Mouse (Mus musculus) adrenal gland, postnatal 4 days (tissue): ENCODE data around the gene H2-Q2. TPM values are rescaled to one million over a fixed set of nuclear protein-coding genes. Genes with fewer than 3 reads are reported as not detected.
"Not testable (repeated sequence)": the region's sequence is repeated elsewhere in the genome, so short reads cannot be mapped to it uniquely, and the experiment has no call there.

Experiments used
- DNase-seq, 2 experiments: peaks; one replicate each; pipeline ENCODE4 v3.0.0; 2021 to 2022; ENCODE audit warnings: low spot score in 2 of 2, mixed read lengths in 2 of 2
- long read RNA-seq, 2 experiments: library from polyadenylated mRNA; stranded (forward); transcript quantifications; one replicate each; pipeline ENCODE4 v2.0.0; 2021
- total RNA-seq, 2 experiments: library from RNA; stranded (reverse); gene quantifications; 2 replicates each; pipeline ENCODE4 v1.2.3; 2021

The H2-Q2 gene
- 1 to 10 TPM; 1.0 to 1.3 TPM for total RNA-seq
- long read RNA-seq, experiment 1, result 0 reads
- long read RNA-seq, experiment 2, result 0 reads

DNA sequence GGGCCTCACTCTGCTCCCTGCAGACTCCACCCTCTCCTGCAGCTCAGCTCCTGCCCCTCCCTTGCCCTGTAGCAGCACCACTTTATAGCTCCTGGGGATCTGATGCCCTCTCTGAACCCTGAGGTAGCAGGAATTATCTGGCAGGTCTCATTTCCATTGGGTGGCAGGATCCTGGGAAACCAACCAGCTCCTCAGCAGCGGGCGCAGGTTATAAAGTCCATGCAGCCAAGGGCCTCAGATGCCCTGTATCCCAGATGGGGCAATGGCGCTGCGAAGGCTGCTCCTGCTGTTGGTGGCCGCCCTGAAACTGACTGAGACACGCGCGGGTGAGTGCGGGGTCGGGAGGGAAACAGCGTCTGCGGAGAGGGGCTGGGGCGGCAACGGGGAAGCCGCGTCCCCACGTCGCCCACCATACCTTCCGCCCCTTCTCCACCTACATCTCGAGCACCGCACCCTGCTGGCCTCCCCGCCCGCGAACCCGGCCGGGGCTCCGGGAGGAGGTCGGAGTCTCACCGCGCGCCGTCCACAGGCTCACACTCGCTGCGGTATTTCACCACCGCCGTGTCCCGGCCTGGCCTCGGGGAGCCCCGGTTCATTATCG, at the start of gene H2-Q2:
H2-Q2 (plus strand) TSS at position 172 of the 601 bp plus-strand sequence.
- DNase-seq, result no peak

- DNase-seq, result peak in 1 of 2 experiments; percentile 38
Measured at GRCm38 (mm10) chr17:35295796-35296195, 46.2 kb upstream of the H2-Q2 start.

GRCm38 (mm10) chr17:35300261-35300945, 41.6 kb upstream of the H2-Q2 start:
- not testable (repeated sequence) for DNase-seq

DNA sequence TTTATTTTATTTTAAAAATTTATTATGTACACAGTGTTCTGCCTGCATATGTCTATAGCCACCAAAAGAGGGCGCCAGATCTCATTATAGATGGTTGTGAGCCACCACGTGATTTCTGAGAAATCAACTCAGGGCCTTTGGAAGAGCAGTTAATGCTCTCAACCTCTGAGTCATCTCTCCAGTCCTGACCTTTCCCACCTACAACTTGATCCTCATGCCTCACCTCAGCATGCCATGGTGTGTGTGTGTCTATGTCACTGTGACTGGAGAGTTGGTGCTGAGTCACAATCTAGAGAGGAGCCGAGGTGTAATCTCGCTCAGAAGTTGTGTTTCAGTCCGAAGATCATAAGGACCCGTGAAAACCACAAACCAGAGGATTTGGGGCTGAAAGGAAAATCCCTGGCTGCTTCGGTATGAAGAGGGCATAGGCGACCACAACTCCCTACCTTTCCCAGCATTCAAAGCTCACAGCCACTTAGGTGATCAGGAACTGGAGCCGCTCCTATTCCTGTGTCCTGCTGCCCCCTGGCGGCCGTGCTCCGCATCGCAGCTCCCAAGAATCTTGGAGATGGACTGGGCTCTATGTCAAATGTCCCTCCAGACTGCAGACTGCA, 40.3 kb upstream of the H2-Q2 start:
- peak; percentile 87 to 90 for DNase-seq

DNA sequence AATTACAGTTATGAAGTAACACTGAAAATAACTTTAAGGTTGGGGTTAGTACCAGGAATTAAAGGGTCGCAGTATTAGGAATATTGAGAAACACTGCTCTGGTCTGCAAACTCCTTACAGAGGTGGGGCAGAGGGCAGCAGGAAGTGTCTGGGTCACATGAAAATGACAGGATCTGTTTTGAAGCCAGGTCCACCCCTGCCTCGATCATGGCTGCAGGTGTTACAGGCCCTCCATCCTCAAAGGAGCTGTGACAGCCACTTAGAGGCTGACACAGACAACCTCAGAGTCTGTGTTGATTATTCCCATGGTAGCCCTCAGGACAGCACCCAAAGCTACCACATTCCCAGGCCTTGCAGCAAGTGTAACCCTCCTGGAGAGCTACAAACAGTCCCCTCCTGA, 38.8 kb upstream of the H2-Q2 start:
- no peak for DNase-seq

DNA sequence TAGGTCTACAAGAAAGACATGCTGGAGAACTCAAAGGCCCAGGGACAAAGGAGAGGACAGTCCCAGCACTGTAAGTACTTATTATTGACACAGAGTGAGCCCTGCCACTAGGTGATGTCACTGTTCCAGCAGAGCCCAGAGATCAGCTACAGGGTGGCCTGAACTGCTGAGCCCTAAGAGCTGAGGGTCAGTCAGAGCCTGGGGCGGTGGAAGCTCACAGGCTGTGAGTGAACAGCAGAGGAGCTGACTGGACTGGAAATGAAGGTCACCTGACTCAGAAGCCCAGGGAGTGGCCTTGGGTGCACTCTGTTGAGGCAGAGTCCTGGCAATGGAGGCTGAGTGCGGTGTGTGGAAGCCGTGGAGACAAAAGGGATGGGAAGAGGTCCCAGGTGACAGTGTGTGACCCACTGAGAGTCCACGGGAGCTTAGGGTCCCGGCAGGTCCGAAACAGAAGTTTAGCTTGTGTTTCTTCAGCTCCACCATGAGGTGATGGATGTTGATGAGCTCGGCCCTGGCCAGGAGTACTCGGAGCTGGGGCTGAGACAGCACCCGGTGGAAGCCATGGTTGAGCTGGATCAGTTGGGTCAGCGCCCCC, 38.2 kb upstream of the H2-Q2 start:
- peak in 1 of 2 experiments; percentile 23 for DNase-seq

- no peak for DNase-seq
Measured at GRCm38 (mm10) chr17:35304478-35304877, 37.6 kb upstream of the H2-Q2 start.

DNA sequence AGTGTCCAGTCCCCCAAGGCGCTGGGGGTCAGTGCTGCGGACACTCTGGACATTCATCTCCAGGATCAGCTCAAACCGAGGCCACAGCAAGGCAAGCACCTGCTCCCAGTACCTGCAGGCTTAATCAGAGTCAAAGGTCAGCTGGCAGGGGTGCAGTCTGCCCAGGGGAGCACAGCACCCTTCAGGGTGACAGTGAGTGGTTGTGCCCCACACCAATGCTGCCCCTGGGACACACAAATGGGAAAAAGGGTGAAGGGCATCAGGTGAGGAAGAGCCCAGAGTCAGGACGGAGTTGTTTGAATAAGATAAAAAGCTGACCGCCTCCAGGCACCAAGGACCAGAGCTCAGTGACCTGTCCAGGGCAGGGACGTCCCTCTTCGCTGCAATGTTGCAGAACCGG, 37.1 kb upstream of the H2-Q2 start:
- not testable (repeated sequence) for DNase-seq

DNA sequence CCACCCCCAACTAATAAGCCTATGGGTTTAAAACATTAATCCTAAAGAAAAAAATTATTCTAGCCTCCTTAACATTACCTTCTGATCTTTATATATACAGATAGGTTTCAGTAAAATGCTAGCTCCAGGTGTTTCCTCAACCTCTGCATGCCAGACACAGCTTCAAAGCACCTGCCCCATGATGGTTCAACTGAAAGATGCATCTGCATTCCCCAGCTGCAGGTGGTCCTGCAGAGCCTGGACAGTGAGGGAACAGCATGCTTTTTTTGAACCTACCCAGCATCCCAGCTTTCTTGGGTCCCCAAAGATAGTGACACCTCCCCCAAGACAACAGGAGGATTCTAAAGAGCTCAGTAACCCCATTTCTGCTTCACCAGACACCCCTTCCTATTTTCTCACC, 23.4 kb upstream of the H2-Q2 start:
- DNase-seq, result no peak

GRCm38 (mm10) chr17:35320327-35321081, 21.5 kb upstream of the H2-Q2 start, which contains the start of gene H2-Q1:
Gene H2-Q1 (plus strand): TSS chr17:35320405.
- DNase-seq, result no peak

DNA sequence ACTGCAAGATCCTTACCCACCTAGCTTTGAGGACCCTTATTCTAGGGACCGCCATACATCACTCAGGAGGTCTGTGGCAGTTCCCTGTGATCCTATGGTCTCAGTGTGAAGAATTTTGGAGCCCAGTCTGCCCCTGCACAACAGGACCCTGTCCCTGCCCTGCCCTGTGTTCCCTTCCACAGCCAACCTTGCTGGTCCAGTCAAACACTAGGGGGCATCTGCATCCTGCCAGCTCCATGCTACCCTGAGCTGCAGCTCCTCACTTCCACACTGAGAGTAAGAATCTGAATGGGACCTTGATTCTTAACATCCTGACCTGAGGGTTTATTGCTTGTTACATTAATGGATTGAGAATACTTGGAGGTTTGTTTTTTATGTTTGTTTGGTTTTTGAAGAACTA, 16.9 kb upstream of the H2-Q2 start:
- DNase-seq, result not testable (repeated sequence)

DNA sequence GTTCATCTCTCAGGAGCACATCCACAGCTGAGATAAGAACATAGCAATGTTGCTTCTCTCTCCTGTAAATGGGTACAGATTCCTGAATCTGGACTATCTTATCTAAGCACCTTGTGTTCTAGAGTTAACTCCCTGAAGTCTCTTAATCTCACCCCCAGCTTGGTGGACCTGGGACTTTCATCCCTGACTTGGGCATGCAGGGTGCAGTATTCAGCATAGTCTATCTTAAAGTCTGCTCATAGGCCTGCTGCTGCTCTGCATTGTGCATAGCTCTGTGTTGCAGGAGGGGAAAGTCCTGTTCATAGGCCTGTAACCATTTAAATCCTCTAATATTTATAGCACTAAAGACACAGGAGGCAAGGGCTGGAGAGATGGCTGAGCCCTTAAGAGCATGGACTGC, 16.0 kb upstream of the H2-Q2 start:
- not testable (repeated sequence) for DNase-seq

DNA sequence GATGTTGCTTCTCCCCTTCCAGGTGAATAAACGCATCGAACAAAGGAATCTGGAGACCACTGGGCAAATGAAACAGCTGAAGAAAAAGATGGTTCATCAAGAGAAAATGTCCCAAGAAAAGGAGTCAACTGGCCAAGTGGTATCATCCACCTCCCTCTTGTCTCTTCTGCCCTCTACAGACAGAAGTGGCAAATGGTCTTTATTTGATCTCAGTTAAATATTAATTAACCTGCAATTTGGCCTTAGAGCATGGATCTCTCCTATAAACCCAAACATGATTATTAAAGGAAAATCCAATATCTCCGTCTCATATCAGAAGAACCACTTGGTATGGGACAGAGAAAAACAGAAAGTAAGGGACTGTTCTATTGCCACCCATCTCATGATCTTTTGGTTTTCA, 12.3 kb upstream of the H2-Q2 start:
- DNase-seq, result not testable (repeated sequence)

GRCm38 (mm10) chr17:35331546-35331945, 10.5 kb upstream of the H2-Q2 start:
- not testable (repeated sequence) for DNase-seq

- DNase-seq, result no peak
Measured at GRCm38 (mm10) chr17:35342711-35343476, 852 bp downstream of the H2-Q2 start.

DNA sequence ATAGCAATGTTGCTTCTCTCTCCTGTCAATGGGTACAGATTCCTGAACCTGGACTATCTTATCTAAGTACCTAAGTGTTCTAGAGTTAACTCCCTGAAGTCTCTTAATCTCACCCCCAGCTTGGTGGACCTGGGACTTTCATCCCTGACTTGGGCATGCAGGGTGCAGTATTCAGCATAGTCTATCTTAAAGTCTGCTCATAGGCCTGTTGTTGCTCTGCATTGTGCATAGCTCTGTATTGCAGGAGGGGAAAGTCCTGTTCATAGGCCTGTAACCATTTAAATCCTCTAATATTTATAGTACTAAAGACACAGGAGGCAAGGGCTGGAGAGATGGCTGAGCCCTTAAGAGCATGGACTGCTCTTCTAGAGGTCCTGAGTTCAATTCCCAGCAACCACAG, 5.6 kb downstream of the H2-Q2 start:
- DNase-seq, result not testable (repeated sequence)

DNA sequence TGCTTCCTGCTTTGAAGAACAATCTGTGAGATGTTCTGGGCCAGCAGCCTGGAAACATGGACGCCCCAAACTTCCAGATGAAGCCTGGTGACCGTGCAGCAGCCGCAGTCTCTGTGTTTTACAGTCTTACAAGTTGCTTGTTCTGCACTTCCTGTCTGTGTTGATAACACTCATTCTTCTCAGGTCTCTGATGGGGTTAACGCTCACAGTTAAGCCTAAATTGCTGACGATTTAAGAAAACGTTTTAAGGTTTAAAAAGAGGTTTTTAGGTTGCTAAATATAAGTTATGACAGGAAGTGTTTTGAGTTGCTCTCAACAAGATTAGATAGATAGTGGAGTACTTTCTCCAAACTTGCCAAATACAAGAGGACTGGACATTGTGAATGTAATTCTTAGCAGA, 11.2 kb downstream of the H2-Q2 start:
- not testable (repeated sequence) for DNase-seq

DNA sequence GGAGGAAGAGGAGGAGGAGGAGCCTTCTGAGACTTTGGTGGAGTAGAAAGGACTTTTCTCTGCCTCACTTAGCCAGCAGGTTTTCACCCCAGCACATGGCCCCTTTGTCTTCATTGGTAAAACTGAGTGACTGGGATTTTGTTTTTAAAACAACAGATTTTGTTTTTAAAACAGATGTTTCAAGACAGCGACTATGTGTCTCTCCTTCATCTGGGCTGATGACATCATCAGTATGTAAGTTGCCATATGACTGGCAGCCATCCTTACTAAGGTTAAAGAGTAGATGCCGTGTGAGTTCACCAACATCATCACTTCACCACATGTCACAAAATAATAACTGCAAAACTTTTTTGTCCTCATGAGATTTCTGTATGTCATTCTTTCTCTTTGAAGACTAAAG, 12.0 kb downstream of the H2-Q2 start:
- DNase-seq, result no peak

DNA sequence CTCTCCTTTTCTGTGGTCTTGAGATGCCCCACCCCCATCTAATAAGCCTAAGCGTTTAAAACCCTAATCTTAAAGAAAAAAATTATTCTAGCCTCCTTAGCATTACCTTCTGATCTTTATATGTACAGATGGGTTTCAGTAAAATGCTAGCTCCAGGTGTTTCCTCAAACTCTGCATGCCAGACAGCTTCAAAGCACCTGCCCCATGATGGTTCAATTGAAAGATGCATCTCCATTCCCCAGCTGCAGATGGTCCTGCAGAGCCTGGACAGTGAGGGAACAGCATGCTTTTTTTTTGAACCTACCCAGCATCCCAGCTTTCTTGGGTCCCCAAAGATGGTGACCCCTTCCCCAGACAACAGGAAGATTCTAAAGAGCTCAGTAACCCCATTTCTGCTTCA, 15.0 kb downstream of the H2-Q2 start:
- DNase-seq, result no peak

GRCm38 (mm10) chr17:35358763-35359469, 16.9 kb downstream of the H2-Q2 start:
- DNase-seq, result no peak
